Comparison of ENCODE assay signal across 11 mouse cellular contexts in the genomic region with DNA sequence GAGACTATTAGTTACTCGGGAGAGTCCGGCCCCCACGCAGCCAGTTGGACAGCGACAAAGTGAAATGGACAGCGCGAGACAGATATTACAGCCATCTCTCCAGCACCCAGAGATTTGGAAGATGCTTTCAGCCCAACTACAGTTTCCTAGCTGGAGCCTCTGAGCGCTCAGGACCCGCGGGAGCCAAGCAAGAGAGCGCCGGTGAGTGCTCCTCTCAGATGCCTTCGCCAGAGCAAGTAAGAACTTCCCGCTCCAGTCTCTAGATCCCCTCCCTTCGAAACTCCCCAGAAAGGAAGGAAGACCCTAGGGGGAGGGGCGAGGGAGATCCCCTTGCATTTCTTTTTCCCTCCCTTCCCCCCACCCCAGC. TPM values are rescaled to one million over a fixed set of nuclear protein-coding genes. Genes with fewer than 3 reads are reported as not detected.
DNase-seq lines count a peak whose midpoint lies in the region; ATAC-seq and TF ChIP-seq lines count a peak whose summit lies in the region.
"Had no signal": no experiment of that assay in that cellular context is flagged by ENCODE, and none has a peak within 500 bp of the region (broad histone marks: within the 10 kb centered on the region; RNA-seq: fewer than 3 reads in every experiment).

No protein-coding gene starts in this region.

- H3K9ac ChIP-seq in midbrain, embryonic 16.5 days (ENCODE audit: low read depth, low read length) = peak overlapping the region; percentile 53

- H3K27ac ChIP-seq in layer of hippocampus, adult 2 months = peak overlapping the region; percentile 94
- no peak overlapping the region for H3K27ac ChIP-seq in cortical plate, adult 2 months (ENCODE audit: insufficient read depth, low read length)
- H3K27ac ChIP-seq in midbrain, embryonic 16.5 days (ENCODE audit: low read length) = no peak overlapping the region

- TF ChIP-seq CTCF in layer of hippocampus, adult 2 months (conservative IDR thresholded peaks at IDR 0.05) = no peak
- TF ChIP-seq CTCF in cortical plate, adult 2 months (IDR thresholded peaks at IDR 0.05; ENCODE audit: extremely low read depth, insufficient read depth, low read length) = no peak

- ATAC-seq in granulocyte monocyte progenitor cell, adult 5-6 weeks (replicated peaks; ENCODE audit: poor library complexity, severe bottlenecking) = 0 out of 2 replicates have a peak, but pooled peaks have one; percentile 14
- peak; percentile 36 for ATAC-seq in midbrain, embryonic 16.5 days

- peaks cover 16% of the 10 kb centered on the region for H3K27me3 ChIP-seq in midbrain, embryonic 16.5 days (ENCODE audit: control insufficient read depth, insufficient read depth, low read depth, low read length)

- no peaks in the 10 kb centered on the region for H3K9me3 ChIP-seq in midbrain, embryonic 16.5 days (replicated peaks; ENCODE audit: control insufficient read depth, low read length, poor library complexity, severe bottlenecking)

- 0% methylated on average over 14 of the region's 15 CpGs for WGBS in midbrain, embryonic 16.5 days

- peak in 1 of 2 experiments; percentile 42 for DNase-seq in layer of hippocampus, adult 2 months (ENCODE audit: low spot score in 2 of 2)
- DNase-seq in layer of hippocampus, adult 9-10 months (ENCODE audit: low spot score) = no peak
- DNase-seq in thymus, postnatal 10 days (ENCODE audit: low spot score in 2 of 2) = no peak
- DNase-seq in urinary bladder, postnatal 10 days (ENCODE audit: low spot score) = no peak
- no peak for DNase-seq in cerebellum, adult 11 months
- DNase-seq: gastrocnemius, postnatal 14 days; kidney, adult 8-10 months; spleen, adult 18-20 months had no signal

- H3K4me2 ChIP-seq in midbrain, embryonic 16.5 days (ENCODE audit: low read length) = peak overlapping the region; percentile 89

- no peaks in the 10 kb centered on the region for H3K36me3 ChIP-seq in midbrain, embryonic 16.5 days (ENCODE audit: control insufficient read depth, insufficient read depth, low read length)

- H3K4me3 ChIP-seq in layer of hippocampus, adult 2 months = peak overlapping the region; percentile 76
- H3K4me3 ChIP-seq in cortical plate, adult 2 months (ENCODE audit: insufficient read depth, low read length) = peak overlapping the region; percentile 75
- peak overlapping the region; percentile 50 for H3K4me3 ChIP-seq in midbrain, embryonic 16.5 days (ENCODE audit: low read depth, low read length)

- no peak for TF ChIP-seq POLR2A in cortical plate, adult 2 months (IDR thresholded peaks at IDR 0.05; ENCODE audit: extremely low read depth, insufficient read depth, low read length)

- H3K4me1 ChIP-seq in cortical plate, adult 2 months (ENCODE audit: control insufficient read depth, insufficient read depth, low read length) = no peaks in the 10 kb centered on the region
- peaks cover 4% of the 10 kb centered on the region for H3K4me1 ChIP-seq in midbrain, embryonic 16.5 days (ENCODE audit: control insufficient read depth, insufficient read depth, low read length)

RNA-seq across cellular contexts. Expression of a gene that starts 0.4 kb away (rescaled TPM):
- 10 to 100 TPM; 34.6 to 39.7 TPM for total RNA-seq in layer of hippocampus, adult 2 months (2021)
- 8.0 and 10.3 TPM in 2 replicates for polyA plus RNA-seq in cortical plate, adult 2 months (2012; rRNA removed)
- not detected in 2 replicates for total RNA-seq in granulocyte monocyte progenitor cell, adult 5-6 weeks (2014; fragmentation: Nextera tagmentation)
- total RNA-seq in granulocyte monocyte progenitor cell, adult 5-6 weeks (2017) = not detected in 2 replicates
- 3.9 and 5.0 TPM in 2 replicates for polyA plus RNA-seq in midbrain, embryonic 16.5 days (2015; fragmentation: Nextera tagmentation; extraction: Ambion mirVana)
- total RNA-seq: gastrocnemius, postnatal 14 days had no signal

Comparison
In these comparisons a context has a peak if more than half of its experiments do, and no peak if none do; other contexts are left out.
1. RNA of a gene that starts 0.4 kb away (total RNA-seq): 34.6 to 39.7 TPM in layer of hippocampus, adult 2 months; not detected in granulocyte monocyte progenitor cell, adult 5-6 weeks; every median in the first group is over 10 times any median in the second.
2. Peak in every context shown above with its lines, with median percentiles within 50 percentile points of each other: H3K4me3 ChIP-seq.